Mouse (Mus musculus): ENCODE measurements around the gene Lrrc8b.

- no peak for TF ChIP-seq GATA1 (IDR thresholded peaks at IDR 0.05; ENCODE audit: low read length)
- no peak for TF ChIP-seq TAL1 (IDR thresholded peaks at IDR 0.05; ENCODE audit: low read length)
Measured at GRCm38 (mm10) chr5:105490211-105490610, 74.6 kb downstream of the Lrrc8b start.
